Mouse (Mus musculus) heart, embryonic 11.5 days (tissue): ENCODE measurements at regions not wholly inside any gene's neighbourhood (a gene's known extent, or its start where the extent isn't known, plus 50 kb on each side); places are given as distances from the start of the nearest gene placed in this dataset.

ENCODE experiments used
- ATAC-seq: fragments of 200-750 bp; cut with Nextera tagmentation; replicated peaks from 2 replicates; pipeline ENCODE4 v1.8.0; 2017; ENCODE audit warnings: moderate library complexity; ENCODE audit not compliant: insufficient number of reproducible peaks, low FRiP score, low TSS enrichment
- H3K27ac ChIP-seq: fragments of 300-500 bp; sonication (generic); 2 replicates; pipeline ENCODE4 v1.5.1; 2014; ENCODE audit warnings: mild to moderate bottlenecking, low read depth, low read length
- H3K27me3 ChIP-seq: fragments of 300-500 bp; sonication (generic); 2 replicates; pipeline ENCODE4 v1.6.1; 2014; ENCODE audit warnings: mild to moderate bottlenecking, low read length, mixed read lengths; ENCODE audit not compliant: control insufficient read depth, insufficient read depth
- H3K36me3 ChIP-seq: fragments of 300-500 bp; sonication (generic); 2 replicates; pipeline ENCODE4 v1.6.1; 2014; ENCODE audit warnings: mild to moderate bottlenecking, low read length, moderate library complexity, mixed read lengths; ENCODE audit not compliant: control insufficient read depth, insufficient read depth
- H3K4me1 ChIP-seq: fragments of 300-500 bp; sonication (generic); 2 replicates; pipeline ENCODE4 v1.6.1; 2014; ENCODE audit warnings: low read length; ENCODE audit not compliant: control insufficient read depth, insufficient read depth
- H3K4me2 ChIP-seq: fragments of 300-500 bp; sonication (generic); 2 replicates; pipeline ENCODE4 v1.6.1; 2014; ENCODE audit warnings: mild to moderate bottlenecking, moderate library complexity
- H3K4me3 ChIP-seq: fragments of 300-500 bp; sonication (generic); 2 replicates; pipeline ENCODE4 v1.5.1; 2014; ENCODE audit warnings: low read depth, low read length
- H3K9ac ChIP-seq: fragments of 300-500 bp; sonication (generic); 2 replicates; pipeline ENCODE4 v1.6.1; 2014; ENCODE audit warnings: mild to moderate bottlenecking, low read depth, low read length, moderate library complexity
- H3K9me3 ChIP-seq: fragments of 300-500 bp; sonication (generic); replicated peaks from 2 replicates; pipeline ENCODE4 v1.6.1; 2016; ENCODE audit warnings: low read length; ENCODE audit not compliant: control insufficient read depth
- WGBS: fragments of 180-500 bp; shearing (Covaris S2); extraction: QIAGEN DNeasy Blood & Tissue Kit; methylation state at CpG from one replicate; pipeline ENCODE4 v1.1.7; 2014; ENCODE audit not compliant: insufficient replicate concordance; 5-methylcytosine and 5-hydroxymethylcytosine counted together

DNA sequence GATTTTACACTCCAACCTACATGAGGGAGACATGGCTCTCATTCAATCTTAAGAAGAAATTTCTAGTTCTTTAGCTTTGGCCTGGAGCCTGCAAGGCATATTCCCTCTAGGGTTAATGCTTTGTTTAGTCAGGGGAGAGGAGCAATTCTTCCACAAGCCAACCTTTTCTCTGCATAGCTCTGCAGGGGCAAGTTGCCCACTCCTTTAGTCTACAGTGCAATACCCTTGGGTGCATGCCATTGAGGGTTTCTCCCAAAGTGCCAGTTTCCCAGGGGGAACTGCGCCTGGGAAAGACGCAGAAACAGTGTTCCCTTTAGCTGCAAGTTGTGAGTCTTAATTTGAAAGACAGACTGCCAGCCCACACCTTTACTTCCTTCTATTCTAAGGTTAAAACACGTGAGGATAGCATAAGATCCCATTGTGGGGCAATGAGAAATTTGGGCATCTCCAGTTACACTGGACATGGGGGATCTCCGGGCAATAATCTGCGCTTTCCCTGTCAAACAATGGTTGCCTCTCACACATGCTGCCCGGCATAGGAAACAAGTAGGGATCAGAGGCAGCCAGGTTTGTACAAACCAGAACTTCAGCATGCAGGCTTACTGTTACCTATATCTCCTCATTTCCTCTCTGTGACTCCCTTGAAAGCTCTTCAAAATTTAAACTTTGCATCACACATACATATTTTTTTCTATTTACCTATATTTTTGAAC lies 620.1 kb upstream of the Alcam start:
- H3K9ac ChIP-seq: no peak overlapping the region
- 72% methylated on average over 6 of the region's 6 CpGs for WGBS
- no peaks in the 10 kb centered on the region for H3K36me3 ChIP-seq
- no peaks in the 10 kb centered on the region for H3K27me3 ChIP-seq
- no peak overlapping the region for H3K4me3 ChIP-seq
- H3K27ac ChIP-seq: no peak overlapping the region
- H3K9me3 ChIP-seq: no peaks in the 10 kb centered on the region
- no peak for ATAC-seq
- no peak overlapping the region for H3K4me2 ChIP-seq
- no peaks in the 10 kb centered on the region for H3K4me1 ChIP-seq

DNA sequence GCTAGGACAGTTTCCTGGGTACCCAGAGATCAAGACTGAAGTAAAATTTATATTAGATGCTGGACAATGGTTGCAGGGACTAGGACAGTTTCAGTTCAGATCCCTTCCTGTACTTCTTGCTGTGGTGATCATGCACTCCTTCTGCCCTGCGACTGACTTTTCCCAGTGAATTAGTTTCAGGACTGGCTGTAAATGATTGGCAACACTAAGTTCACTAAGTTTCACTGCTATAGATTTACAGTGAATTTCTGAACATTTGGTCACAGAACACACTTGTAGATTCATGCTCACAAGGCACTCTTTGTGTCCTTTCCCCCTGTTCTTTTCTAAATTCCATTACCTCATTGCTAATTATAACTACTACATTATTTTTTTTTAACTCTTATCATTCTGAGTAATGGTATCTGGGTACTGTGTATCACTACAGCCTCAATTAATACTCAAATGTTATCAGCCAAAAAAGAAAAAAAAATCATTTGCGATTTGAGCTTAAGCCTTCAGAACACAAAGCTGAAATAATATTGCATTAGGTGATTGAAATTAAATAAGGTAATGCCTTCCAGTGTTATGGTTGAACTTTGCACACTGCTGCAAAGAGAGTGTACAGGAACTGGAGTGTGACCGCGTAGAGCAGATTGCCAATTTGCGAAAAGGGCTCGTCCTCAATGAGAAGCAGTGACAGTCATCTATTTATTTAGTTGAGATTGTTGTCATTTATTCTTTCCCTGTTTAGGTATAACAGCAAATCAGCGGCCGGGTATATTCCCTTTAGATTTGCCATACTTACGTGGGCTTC lies 618.2 kb upstream of the Alcam start:
- Histone ChIP-seq H3K9me3 (no peaks in the 10 kb centered on the region), H3K4me1 (no peaks in the 10 kb centered on the region), H3K9ac (no peak overlapping the region), H3K4me2 (no peak overlapping the region), H3K27me3 (no peaks in the 10 kb centered on the region), H3K4me3 (no peak overlapping the region), H3K27ac (no peak overlapping the region), H3K36me3 (no peaks in the 10 kb centered on the region)
- ATAC-seq: no peak
- WGBS: 84% methylated on average over 9 of the region's 9 CpGs

GRCm38 (mm10) chr16:53064151-53064550 lies 610.3 kb upstream of the Alcam start:
- WGBS: 65% methylated on average over 3 of the region's 3 CpGs
- Histone ChIP-seq H3K27me3 (no peaks in the 10 kb centered on the region), H3K9me3 (no peaks in the 10 kb centered on the region), H3K4me2 (no peak overlapping the region), H3K4me3 (no peak overlapping the region), H3K36me3 (no peaks in the 10 kb centered on the region), H3K9ac (no peak overlapping the region), H3K4me1 (no peaks in the 10 kb centered on the region), H3K27ac (no peak overlapping the region)
- no peak for ATAC-seq

GRCm38 (mm10) chr16:53063061-53063460 lies 609.2 kb upstream of the Alcam start:
- Histone ChIP-seq H3K4me2 (no peak overlapping the region), H3K9me3 (no peaks in the 10 kb centered on the region), H3K36me3 (no peaks in the 10 kb centered on the region), H3K9ac (no peak overlapping the region), H3K27me3 (no peaks in the 10 kb centered on the region), H3K27ac (no peak overlapping the region), H3K4me1 (no peaks in the 10 kb centered on the region), H3K4me3 (no peak overlapping the region)
- 81% methylated on average over 5 of the region's 5 CpGs for WGBS
- ATAC-seq: no peak

GRCm38 (mm10) chr16:53026056-53026455 lies 572.2 kb upstream of the Alcam start:
- Histone ChIP-seq H3K27ac (no peak overlapping the region), H3K36me3 (no peaks in the 10 kb centered on the region), H3K9me3 (no peaks in the 10 kb centered on the region), H3K9ac (no peak overlapping the region), H3K27me3 (no peaks in the 10 kb centered on the region), H3K4me2 (no peak overlapping the region), H3K4me1 (no peaks in the 10 kb centered on the region), H3K4me3 (no peak overlapping the region)
- WGBS: 80% methylated on average over 1 of the region's 1 CpGs
- no peak for ATAC-seq

GRCm38 (mm10) chr16:53011847-53012246 lies 558.0 kb upstream of the Alcam start:
- ATAC-seq: no peak
- Histone ChIP-seq H3K36me3 (no peaks in the 10 kb centered on the region), H3K27me3 (no peaks in the 10 kb centered on the region), H3K4me1 (no peaks in the 10 kb centered on the region), H3K27ac (no peak overlapping the region), H3K4me3 (no peak overlapping the region), H3K4me2 (no peak overlapping the region), H3K9me3 (no peaks in the 10 kb centered on the region), H3K9ac (no peak overlapping the region)
- WGBS: 79% methylated on average over 1 of the region's 1 CpGs

GRCm38 (mm10) chr16:52988852-52989397 lies 535.1 kb upstream of the Alcam start:
- H3K4me1 ChIP-seq: no peaks in the 10 kb centered on the region
- no peak overlapping the region for H3K4me2 ChIP-seq
- no peaks in the 10 kb centered on the region for H3K9me3 ChIP-seq
- 80% methylated on average over 1 of the region's 1 CpGs for WGBS
- no peak for ATAC-seq
- no peak overlapping the region for H3K9ac ChIP-seq
- no peak overlapping the region for H3K27ac ChIP-seq
- H3K27me3 ChIP-seq: no peaks in the 10 kb centered on the region
- no peaks in the 10 kb centered on the region for H3K36me3 ChIP-seq
- H3K4me3 ChIP-seq: no peak overlapping the region

GRCm38 (mm10) chr16:52984336-52984735 lies 530.5 kb upstream of the Alcam start:
- Histone ChIP-seq H3K27ac (no peak overlapping the region), H3K36me3 (no peaks in the 10 kb centered on the region), H3K4me1 (no peaks in the 10 kb centered on the region), H3K9ac (no peak overlapping the region), H3K4me2 (no peak overlapping the region), H3K4me3 (no peak overlapping the region), H3K9me3 (no peaks in the 10 kb centered on the region), H3K27me3 (no peaks in the 10 kb centered on the region)
- ATAC-seq: no peak
- 52% methylated on average over 1 of the region's 1 CpGs for WGBS
